Mouse (Mus musculus): ENCODE measurements around the gene Galr3. TPM values are rescaled to one million over a fixed set of nuclear protein-coding genes. Genes with fewer than 3 reads are reported as not detected.

The Galr3 gene
- polyA plus RNA-seq, 1 experiment from 2014 or later = not detected

DNA sequence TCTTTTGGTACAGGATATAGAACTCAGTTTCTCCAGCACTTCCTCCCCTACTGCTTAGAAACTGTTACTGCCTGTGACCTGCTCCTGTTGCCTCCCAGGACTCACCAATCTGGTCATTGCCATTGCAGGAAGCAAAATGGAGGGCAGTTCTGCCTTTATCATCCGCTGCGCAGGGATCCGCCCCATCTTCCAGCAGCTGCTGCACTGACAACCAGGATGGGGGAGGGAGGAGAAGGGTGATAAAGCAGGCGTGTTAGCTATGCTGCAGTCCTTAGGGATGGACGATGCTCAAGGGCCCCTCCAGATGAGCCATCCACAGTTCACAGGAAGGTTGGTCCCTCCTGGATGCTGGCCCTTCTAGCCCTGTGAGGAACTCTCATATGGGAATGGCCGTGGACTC is 16.2 kb downstream of the Galr3 start:
- 93% methylated on average over 6 of the region's 6 CpGs for WGBS
- no peaks in the 10 kb centered on the region for H3K27me3 ChIP-seq
- H3K4me3 ChIP-seq (replicated peaks) = no peak overlapping the region
- no peak for ATAC-seq (ENCODE audit: insufficient number of reproducible peaks, insufficient read depth, low FRiP score, low TSS enrichment, low read depth)
- no peak overlapping the region for H3K4me2 ChIP-seq
- H3K27ac ChIP-seq = no peak overlapping the region
- no peak overlapping the region for H3K9ac ChIP-seq (replicated peaks)
- H3K4me1 ChIP-seq (replicated peaks) = peaks cover 13% of the 10 kb centered on the region
- H3K9me3 ChIP-seq = no peaks in the 10 kb centered on the region
- peaks cover 83% of the 10 kb centered on the region for H3K36me3 ChIP-seq

DNA sequence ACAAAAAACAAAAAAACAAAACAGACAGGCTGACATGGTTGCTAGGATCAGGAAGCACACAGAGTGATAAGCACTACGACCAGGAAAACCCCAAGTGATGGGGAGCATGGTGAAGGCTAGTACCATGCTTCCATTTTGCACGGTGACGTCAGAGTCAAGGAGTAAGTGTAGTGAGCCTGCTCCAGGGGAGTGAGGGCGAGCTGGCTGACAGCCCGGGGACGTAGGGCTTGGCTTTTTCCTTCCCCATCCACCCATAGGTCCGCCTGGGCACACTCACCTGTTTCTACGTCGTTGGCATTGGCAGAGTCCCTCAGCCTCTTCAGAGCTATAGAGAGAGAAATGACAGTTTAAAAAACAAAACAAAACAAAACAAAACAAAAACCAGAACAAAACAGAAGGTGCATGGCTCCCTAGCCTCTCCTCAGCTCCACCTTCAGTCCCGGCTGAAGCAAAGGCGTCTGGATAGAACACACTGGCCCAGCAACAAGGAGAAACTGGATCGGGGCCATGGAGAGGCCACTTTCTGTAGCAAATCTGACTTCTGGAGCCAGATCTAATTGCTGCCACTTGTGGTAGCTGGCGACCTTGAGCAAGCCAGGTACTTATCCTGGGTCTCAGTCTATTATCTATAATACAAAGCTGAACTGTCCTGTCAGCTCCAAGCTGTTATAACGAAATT is 19.3 kb downstream of the Galr3 start:
- Histone ChIP-seq H3K4me2 (peak overlapping the region; percentile 84; the same call in 1 of the 2 replicates), H3K4me1 (replicated peaks) (peaks cover 16% of the 10 kb centered on the region), H3K9me3 (no peaks in the 10 kb centered on the region), H3K27ac (no peak overlapping the region), H3K9ac (replicated peaks) (no peak overlapping the region), H3K27me3 (no peaks in the 10 kb centered on the region), H3K4me3 (replicated peaks) (0 out of 2 replicates have a peak overlapping the region, but pooled peaks have one; percentile 95), H3K36me3 (peaks cover 51% of the 10 kb centered on the region)
- WGBS = 87% methylated on average over 14 of the region's 14 CpGs
- ATAC-seq (ENCODE audit: insufficient number of reproducible peaks, insufficient read depth, low FRiP score, low TSS enrichment, low read depth) = no peak

DNA sequence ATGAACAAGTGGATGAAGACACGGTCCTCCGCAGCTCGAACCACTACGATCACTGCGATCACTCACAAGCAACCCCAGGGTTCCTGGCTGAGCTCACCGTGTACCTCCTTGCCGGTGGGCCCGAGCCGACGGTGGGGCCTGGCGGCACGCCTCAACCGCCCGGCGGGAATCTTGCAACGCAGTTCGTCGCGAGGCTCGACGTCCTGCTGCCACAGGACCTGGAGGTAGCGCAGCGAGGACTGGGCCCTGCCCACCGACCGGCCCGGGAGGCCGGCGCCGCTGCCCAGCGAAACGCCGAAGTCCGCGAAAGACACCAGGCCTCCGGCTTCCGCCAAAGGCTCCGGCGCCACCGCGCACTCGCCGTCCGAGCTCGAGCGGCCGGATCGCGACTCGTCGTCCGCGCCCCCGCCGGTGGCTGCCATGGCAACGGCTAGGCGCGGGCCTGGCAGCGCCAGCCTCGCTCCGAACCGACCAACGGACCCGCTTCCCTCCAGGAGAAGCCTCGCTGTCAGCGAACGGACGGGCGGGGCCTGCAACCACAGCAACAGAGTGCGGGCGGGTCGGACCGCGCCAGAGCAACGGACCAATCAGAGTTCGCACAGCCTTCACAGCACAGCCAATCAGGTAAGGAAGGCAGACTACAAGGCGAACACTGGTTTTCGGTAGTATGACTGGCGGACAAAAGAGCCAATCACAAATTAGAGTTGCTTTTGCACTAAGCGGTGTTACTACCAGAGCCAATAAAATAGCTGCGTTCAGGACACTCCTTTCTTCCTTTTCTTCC is 20.9 kb downstream of the Galr3 start, which contains the start of gene Ankrd54:
Gene Ankrd54, minus strand, starts transcription at position 518 of the 784 bp plus-strand sequence.
- Histone ChIP-seq H3K4me3 (replicated peaks) (peak within 1 kb of the TSS; percentile 95), H3K27ac (peak within 1 kb of the TSS; percentile 58), H3K4me2 (peak within 1 kb of the TSS; percentile 84), H3K4me1 (replicated peaks) (peaks cover 24% of the 10 kb centered on the region), H3K36me3 (peaks cover 35% of the 10 kb centered on the region), H3K27me3 (no peaks in the 10 kb centered on the region), H3K9ac (replicated peaks) (peak within 1 kb of the TSS; percentile 89), H3K9me3 (no peaks in the 10 kb centered on the region)
- ATAC-seq (ENCODE audit: insufficient number of reproducible peaks, insufficient read depth, low FRiP score, low TSS enrichment, low read depth) = peak; percentile 98
- under 1% methylated on average over 75 of the region's 80 CpGs for WGBS

DNA sequence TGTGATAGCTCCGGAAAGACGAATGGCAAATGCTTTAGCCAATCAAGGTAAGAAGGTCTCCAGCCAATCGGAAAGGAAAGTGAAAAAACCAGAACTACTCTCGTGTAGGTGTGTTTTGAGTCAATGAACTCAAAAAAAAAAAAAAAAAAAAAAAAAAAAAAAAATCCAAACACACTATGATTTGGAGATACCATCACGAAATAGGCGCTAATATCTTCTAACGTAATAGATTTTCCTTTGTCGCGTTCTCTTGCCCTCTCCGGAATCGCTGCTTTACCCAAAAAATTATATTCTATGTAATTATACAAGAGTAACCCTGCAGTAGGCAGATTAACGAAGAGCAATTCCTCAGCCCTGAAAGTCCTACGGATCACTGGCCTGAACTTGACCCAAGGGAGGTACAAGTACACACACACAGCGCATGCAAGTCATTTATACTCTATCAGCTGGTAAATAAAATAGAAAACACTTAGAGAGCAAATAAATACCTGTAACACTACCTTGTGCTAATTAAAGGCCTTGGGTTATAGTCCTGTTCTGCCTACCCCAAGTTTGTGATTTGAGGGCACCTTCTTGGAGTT is 21.6 kb downstream of the Galr3 start:
- Histone ChIP-seq H3K27me3 (no peaks in the 10 kb centered on the region), H3K27ac (0 out of 2 replicates have a peak overlapping the region, but pooled peaks have one; percentile 8), H3K4me3 (replicated peaks) (peak overlapping the region; percentile 29), H3K9me3 (no peaks in the 10 kb centered on the region), H3K4me2 (peak overlapping the region; percentile 54), H3K4me1 (replicated peaks) (peaks cover 24% of the 10 kb centered on the region), H3K9ac (replicated peaks) (no peak overlapping the region), H3K36me3 (peaks cover 29% of the 10 kb centered on the region)
- WGBS = 10% methylated on average over 14 of the region's 14 CpGs
- no peak for ATAC-seq (ENCODE audit: insufficient number of reproducible peaks, insufficient read depth, low FRiP score, low TSS enrichment, low read depth)

DNA sequence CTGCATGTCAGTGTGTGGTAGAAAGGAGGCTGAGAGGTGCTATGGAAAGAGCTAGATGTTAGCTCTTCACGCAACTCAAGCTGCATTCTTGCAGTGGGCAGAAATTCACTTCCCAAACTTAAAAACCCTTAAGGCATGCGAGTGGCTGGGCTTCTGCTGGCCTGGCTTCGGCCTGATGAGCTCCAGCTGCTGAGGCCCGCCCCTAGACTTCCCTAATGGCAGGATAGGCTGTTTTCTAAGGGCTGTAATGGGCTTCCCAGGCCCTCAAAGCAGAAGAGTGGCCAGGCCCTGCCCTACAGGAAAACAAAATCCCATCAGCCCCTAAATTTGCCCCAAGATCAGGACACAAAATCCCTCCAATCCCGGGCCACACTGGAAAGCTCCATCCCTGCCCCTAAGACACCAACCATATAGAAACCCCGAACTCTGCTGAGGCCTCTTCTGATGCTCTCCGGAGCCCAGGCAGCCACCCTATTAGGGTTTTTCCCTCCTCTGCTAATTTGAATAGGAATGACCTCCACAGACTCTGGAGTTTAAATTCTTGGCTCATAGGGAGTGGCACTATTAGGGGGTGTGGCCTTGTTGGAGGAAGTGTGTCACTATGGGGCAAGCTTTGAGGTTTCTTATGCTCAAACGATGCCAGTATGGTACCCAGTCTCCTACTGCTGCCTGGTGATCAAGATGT is 23.5 kb downstream of the Galr3 start:
- Histone ChIP-seq H3K4me2 (no peak overlapping the region), H3K27me3 (no peaks in the 10 kb centered on the region), H3K4me1 (replicated peaks) (peaks cover 24% of the 10 kb centered on the region), H3K27ac (peak overlapping the region; percentile 58), H3K9ac (replicated peaks) (no peak overlapping the region), H3K4me3 (replicated peaks) (no peak overlapping the region), H3K9me3 (no peaks in the 10 kb centered on the region), H3K36me3 (peaks cover 9% of the 10 kb centered on the region)
- WGBS = 35% methylated on average over 8 of the region's 8 CpGs
- ATAC-seq (ENCODE audit: insufficient number of reproducible peaks, insufficient read depth, low FRiP score, low TSS enrichment, low read depth) = no peak

DNA sequence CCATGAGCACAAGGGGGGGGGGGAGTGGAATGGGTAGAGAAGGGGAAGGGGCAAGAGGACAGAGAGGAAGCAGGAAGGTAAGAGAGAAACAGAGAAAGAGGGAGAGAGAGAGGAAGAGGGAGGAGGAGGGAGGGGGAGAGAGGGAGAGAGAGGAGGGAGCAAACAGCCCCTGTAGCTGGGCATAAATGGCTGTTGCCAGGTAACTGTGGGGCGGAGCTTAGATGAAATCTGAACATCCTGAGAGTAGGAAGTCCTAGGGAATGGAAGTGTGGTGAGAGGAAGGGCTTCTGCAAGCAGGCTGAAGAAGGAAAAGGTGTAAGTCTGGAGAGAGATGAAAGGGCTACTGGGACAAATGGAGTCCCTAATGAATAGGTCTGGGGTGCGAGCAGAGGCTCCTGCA is 24.6 kb downstream of the Galr3 start:
- Histone ChIP-seq H3K27me3 (no peaks in the 10 kb centered on the region), H3K9ac (replicated peaks) (no peak overlapping the region), H3K4me2 (0 out of 2 replicates have a peak overlapping the region, but pooled peaks have one; percentile 0), H3K36me3 (no peaks in the 10 kb centered on the region), H3K4me3 (replicated peaks) (no peak overlapping the region), H3K9me3 (no peaks in the 10 kb centered on the region), H3K27ac (no peak overlapping the region), H3K4me1 (replicated peaks) (peaks cover 20% of the 10 kb centered on the region)
- no peak for ATAC-seq (ENCODE audit: insufficient number of reproducible peaks, insufficient read depth, low FRiP score, low TSS enrichment, low read depth)
- WGBS = 22% methylated on average over 2 of the region's 2 CpGs

DNA sequence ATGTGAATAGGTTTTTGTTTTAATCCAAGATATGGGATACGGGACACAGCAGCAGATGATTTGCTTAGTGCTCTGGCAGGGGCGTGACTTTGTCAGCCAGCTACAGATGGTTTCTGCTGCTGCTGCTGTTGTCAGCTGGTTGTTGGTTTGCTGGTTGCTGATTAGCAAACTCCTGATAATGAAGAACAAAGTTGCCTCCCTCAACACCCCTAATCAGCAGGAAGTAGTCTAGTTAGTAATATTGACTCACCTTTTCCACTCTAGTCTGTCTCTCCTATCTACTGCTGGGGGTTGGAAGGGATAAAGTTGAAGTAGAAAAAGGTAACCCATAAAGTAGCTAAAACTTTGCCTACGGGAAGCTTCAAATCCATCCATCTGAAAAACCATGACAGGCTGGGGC is 25.9 kb downstream of the Galr3 start:
- WGBS = 70% methylated on average over 3 of the region's 3 CpGs
- ATAC-seq (ENCODE audit: insufficient number of reproducible peaks, insufficient read depth, low FRiP score, low TSS enrichment, low read depth) = no peak
- Histone ChIP-seq H3K4me3 (replicated peaks) (no peak overlapping the region), H3K4me1 (replicated peaks) (peaks cover 11% of the 10 kb centered on the region), H3K27me3 (no peaks in the 10 kb centered on the region), H3K9ac (replicated peaks) (no peak overlapping the region), H3K36me3 (no peaks in the 10 kb centered on the region), H3K9me3 (no peaks in the 10 kb centered on the region), H3K4me2 (no peak overlapping the region), H3K27ac (no peak overlapping the region)

DNA sequence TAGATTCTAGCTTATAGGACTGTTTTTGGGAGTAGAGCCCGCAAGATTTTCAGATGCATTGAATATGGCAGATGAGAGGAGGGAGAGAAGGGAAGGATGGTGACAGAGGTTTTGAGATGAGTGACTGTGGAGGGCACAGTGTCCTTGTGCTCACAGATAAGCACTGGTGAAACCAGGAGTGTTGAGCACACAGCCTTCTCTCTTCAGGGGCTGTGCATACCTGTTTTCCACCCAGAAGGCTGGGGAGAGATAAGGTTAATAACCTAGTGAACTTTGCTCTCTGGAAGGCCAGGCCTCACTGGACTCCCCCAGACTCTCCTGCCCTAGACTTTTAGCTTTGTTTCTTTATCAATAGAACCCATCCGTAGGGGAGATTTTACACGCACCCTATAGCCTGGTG is 26.7 kb downstream of the Galr3 start:
- no peak for ATAC-seq (ENCODE audit: insufficient number of reproducible peaks, insufficient read depth, low FRiP score, low TSS enrichment, low read depth)
- no peaks in the 10 kb centered on the region for H3K36me3 ChIP-seq

DNA sequence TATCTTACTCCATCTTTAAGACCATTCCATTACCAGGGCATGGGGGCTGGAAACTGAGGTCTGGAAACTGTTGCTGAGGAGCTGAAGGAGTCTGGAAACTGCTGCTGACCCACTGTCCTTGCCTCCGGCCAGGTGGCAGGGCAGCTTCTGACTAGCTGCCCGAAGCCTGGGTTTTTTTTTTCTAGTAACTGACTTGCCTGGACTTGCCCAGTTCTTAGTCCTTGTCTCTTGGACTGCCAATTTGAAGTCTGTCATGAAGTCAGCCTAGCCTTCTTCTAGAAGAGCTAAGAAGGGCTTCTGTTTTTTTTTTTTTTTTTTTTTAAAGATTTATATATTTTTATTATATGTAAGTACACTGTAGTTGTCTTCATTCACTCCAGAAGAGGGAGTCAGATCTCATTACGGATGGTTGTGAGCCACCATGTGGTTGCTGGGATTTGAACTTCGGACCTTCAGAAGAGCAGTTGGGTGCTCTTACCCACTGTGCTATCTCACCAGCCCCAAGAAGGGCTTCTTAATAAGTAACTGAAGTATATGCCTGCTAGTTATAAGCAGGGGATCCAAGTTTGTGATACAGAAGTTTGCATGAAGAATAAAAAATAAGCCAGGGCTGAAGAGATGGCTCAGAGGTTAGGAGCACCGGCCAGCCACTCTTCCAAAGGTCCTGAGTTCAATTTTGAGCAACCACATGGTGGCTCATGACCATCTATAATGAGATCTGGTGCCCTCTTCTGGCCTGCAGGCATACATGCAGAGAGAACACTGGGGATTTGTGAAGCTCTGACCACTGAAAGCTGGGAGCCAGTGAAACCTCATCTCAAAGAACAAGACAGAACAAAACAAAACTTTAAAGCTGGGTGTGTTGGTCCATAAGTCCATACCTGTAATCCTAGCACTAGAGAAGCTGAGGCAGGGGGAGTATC is 29.7 kb downstream of the Galr3 start:
- H3K4me3 ChIP-seq (replicated peaks) = no peak overlapping the region
- no peaks in the 10 kb centered on the region for H3K9me3 ChIP-seq
- H3K4me2 ChIP-seq = no peak overlapping the region
- no peaks in the 10 kb centered on the region for H3K27me3 ChIP-seq
- WGBS = 61% methylated on average over 5 of the region's 5 CpGs
- no peak overlapping the region for H3K27ac ChIP-seq
- H3K4me1 ChIP-seq (replicated peaks) = peaks cover 19% of the 10 kb centered on the region
- H3K9ac ChIP-seq (replicated peaks) = no peak overlapping the region
- H3K36me3 ChIP-seq = peaks cover under 1% of the 10 kb centered on the region
- no peak for ATAC-seq (ENCODE audit: insufficient number of reproducible peaks, insufficient read depth, low FRiP score, low TSS enrichment, low read depth)

More for the DNA sequence above, 26.7 kb downstream of the Galr3 start:
- Histone ChIP-seq H3K4me3 (replicated peaks) (no peak overlapping the region), H3K27ac (no peak overlapping the region), H3K4me2 (no peak overlapping the region), H3K27me3 (no peaks in the 10 kb centered on the region), H3K4me1 (replicated peaks) (peaks cover 11% of the 10 kb centered on the region), H3K9ac (replicated peaks) (no peak overlapping the region), H3K9me3 (no peaks in the 10 kb centered on the region)
- WGBS = 77% methylated on average over 3 of the region's 3 CpGs

DNA sequence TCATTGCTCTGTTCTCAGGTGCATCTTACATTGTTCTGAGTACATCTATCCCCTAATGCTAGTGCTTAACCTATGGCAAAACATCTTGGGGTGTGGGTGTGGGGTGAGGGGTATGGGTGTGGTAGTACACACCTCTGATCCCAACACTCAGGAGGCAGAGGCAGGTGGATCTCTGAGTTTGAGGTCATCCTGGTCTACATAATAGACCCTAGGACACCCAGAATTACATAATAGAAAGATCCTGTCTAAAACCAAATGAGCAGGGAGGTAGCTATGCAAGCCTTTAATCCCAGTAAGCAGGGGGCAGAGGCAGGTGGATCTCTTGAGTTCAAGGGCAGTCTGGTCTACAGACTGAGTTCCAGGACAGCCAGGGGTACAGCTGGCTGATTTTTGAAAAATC is 32.1 kb downstream of the Galr3 start:
- no peak overlapping the region for H3K27ac ChIP-seq
- H3K4me1 ChIP-seq (replicated peaks) = peaks cover 17% of the 10 kb centered on the region
- peaks cover 25% of the 10 kb centered on the region for H3K36me3 ChIP-seq
- H3K27me3 ChIP-seq = no peaks in the 10 kb centered on the region
- ATAC-seq (ENCODE audit: insufficient number of reproducible peaks, insufficient read depth, low FRiP score, low TSS enrichment, low read depth) = no peak
- no peak overlapping the region for H3K9ac ChIP-seq (replicated peaks)
- no peak overlapping the region for H3K4me3 ChIP-seq (replicated peaks)
- H3K9me3 ChIP-seq = no peaks in the 10 kb centered on the region
- no peak overlapping the region for H3K4me2 ChIP-seq

All from limb, embryonic 12.5 days (tissue).